In the genomic region with DNA sequence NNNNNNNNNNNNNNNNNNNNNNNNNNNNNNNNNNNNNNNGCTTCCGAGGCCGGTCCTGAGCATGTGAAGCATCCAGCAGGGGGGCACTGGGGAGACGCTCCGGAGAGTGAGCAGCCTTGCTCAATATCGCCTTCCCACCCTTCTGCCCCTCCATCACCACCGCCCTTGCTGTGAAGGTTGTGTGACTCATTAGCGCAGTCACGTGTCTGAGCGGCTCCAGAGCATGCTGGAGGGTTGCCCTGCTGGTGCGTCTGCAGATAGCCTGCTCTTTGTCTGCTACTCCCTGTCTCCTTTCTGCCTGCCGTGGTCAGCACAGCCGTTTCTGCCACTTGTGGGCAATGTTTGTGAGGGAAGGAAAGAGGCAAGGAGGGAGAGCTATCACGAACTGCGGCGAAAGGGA, we compare ENCODE assay signal across 8 mouse cellular contexts. TPM values are rescaled to one million over a fixed set of nuclear protein-coding genes. Genes with fewer than 3 reads are reported as not detected.
DNase-seq lines count a peak whose midpoint lies in the region; ATAC-seq and TF ChIP-seq lines count a peak whose summit lies in the region.

No protein-coding gene starts in this region.

- no peak overlapping the region for H3K27ac ChIP-seq in bone marrow macrophage, adult 2 months (ENCODE audit: insufficient read depth, low read depth, low read length)
- no peak overlapping the region for H3K27ac ChIP-seq in embryonic facial prominence, embryonic 15.5 days (replicated peaks)
- H3K27ac ChIP-seq in heart, embryonic 12.5 days (ENCODE audit: poor library complexity, severe bottlenecking) = peak overlapping the region; percentile 81
- 0 out of 2 replicates have a peak overlapping the region, but pooled peaks have one; percentile 3 for H3K27ac ChIP-seq in kidney, embryonic 16.5 days (ENCODE audit: low read length)

- peak; percentile 59 for DNase-seq in A20 (ENCODE audit: low read depth, low spot score)
- DNase-seq in liver = peak; percentile 86
- DNase-seq in monocyte, adult 2 months (ENCODE audit: low read depth in 1 of 2, low spot score in 2 of 2) = peak; percentile 73 to 81
- DNase-seq in spleen, postnatal 14 days (ENCODE audit: low spot score in 2 of 2) = peak; percentile 14 to 43

- no peak for TF ChIP-seq CTCF in bone marrow macrophage, adult 2 months (IDR thresholded peaks at IDR 0.05; ENCODE audit: low read depth, low read length)

- peak overlapping the region; percentile 21; the same call in 1 of the 2 replicates for H3K9ac ChIP-seq in embryonic facial prominence, embryonic 15.5 days
- peak overlapping the region; percentile 57; the same call in 1 of the 2 replicates for H3K9ac ChIP-seq in heart, embryonic 12.5 days
- peak overlapping the region; percentile 69 for H3K9ac ChIP-seq in kidney, embryonic 16.5 days (replicated peaks; ENCODE audit: low read length)

- peak overlapping the region; percentile 16 for H3K4me3 ChIP-seq in bone marrow macrophage, adult 2 months (ENCODE audit: insufficient read depth, low read length)
- peak overlapping the region; percentile 41 for H3K4me3 ChIP-seq in embryonic facial prominence, embryonic 15.5 days (replicated peaks)
- peak overlapping the region; percentile 29 for H3K4me3 ChIP-seq in heart, embryonic 12.5 days
- peak overlapping the region; percentile 40 for H3K4me3 ChIP-seq in kidney, embryonic 16.5 days (ENCODE audit: low read length)

- H3K4me2 ChIP-seq in embryonic facial prominence, embryonic 15.5 days (replicated peaks) = peak overlapping the region; percentile 76
- H3K4me2 ChIP-seq in heart, embryonic 12.5 days = peak overlapping the region; percentile 67
- peak overlapping the region; percentile 73 for H3K4me2 ChIP-seq in kidney, embryonic 16.5 days (replicated peaks; ENCODE audit: low read depth, low read length)

- ATAC-seq in embryonic facial prominence, embryonic 15.5 days (ENCODE audit: insufficient number of reproducible peaks, low FRiP score, low TSS enrichment, low read depth) = peak; percentile 85
- ATAC-seq in heart, embryonic 12.5 days (ENCODE audit: insufficient number of reproducible peaks, low FRiP score) = peak; percentile 93
- peak; percentile 92 for ATAC-seq in kidney, embryonic 16.5 days (ENCODE audit: low FRiP score, low TSS enrichment)

- no peaks in the 10 kb centered on the region for H3K27me3 ChIP-seq in embryonic facial prominence, embryonic 15.5 days
- H3K27me3 ChIP-seq in heart, embryonic 12.5 days (replicated peaks) = no peaks in the 10 kb centered on the region
- H3K27me3 ChIP-seq in kidney, embryonic 16.5 days (ENCODE audit: insufficient read depth, low read length) = no peaks in the 10 kb centered on the region

- under 1% methylated on average over 14 of the region's 15 CpGs for WGBS in embryonic facial prominence, embryonic 15.5 days
- under 1% methylated on average over 13 of the region's 15 CpGs for WGBS in heart, embryonic 12.5 days
- WGBS in kidney, embryonic 16.5 days = under 1% methylated on average over 13 of the region's 15 CpGs

- no peaks in the 10 kb centered on the region for H3K9me3 ChIP-seq in embryonic facial prominence, embryonic 15.5 days (replicated peaks)
- H3K9me3 ChIP-seq in heart, embryonic 12.5 days (replicated peaks) = no peaks in the 10 kb centered on the region
- no peaks in the 10 kb centered on the region for H3K9me3 ChIP-seq in kidney, embryonic 16.5 days (ENCODE audit: low read length)

- TF ChIP-seq POLR2A in bone marrow macrophage, adult 2 months (IDR thresholded peaks at IDR 0.05; ENCODE audit: borderline replicate concordance, low read depth, low read length) = no peak

- H3K36me3 ChIP-seq in embryonic facial prominence, embryonic 15.5 days = no peaks in the 10 kb centered on the region
- no peaks in the 10 kb centered on the region for H3K36me3 ChIP-seq in heart, embryonic 12.5 days
- no peaks in the 10 kb centered on the region for H3K36me3 ChIP-seq in kidney, embryonic 16.5 days (ENCODE audit: insufficient read depth, low read length)

- H3K4me1 ChIP-seq in bone marrow macrophage, adult 2 months (ENCODE audit: control insufficient read depth, insufficient read depth, low read length) = peaks cover 7% of the 10 kb centered on the region
- H3K4me1 ChIP-seq in embryonic facial prominence, embryonic 15.5 days = peaks cover 9% of the 10 kb centered on the region
- peaks cover 18% of the 10 kb centered on the region for H3K4me1 ChIP-seq in heart, embryonic 12.5 days (replicated peaks)
- peaks cover 13% of the 10 kb centered on the region for H3K4me1 ChIP-seq in kidney, embryonic 16.5 days (ENCODE audit: insufficient read depth, low read length)

RNA-seq across cellular contexts. Expression of gene Tlr5, which starts 28.4 kb away (rescaled TPM):
- polyA plus RNA-seq in bone marrow macrophage, adult 2 months (2012; ENCODE audit: insufficient read depth, insufficient read length, missing spikeins) = 2.3 and 2.7 TPM in 2 replicates
- 1.4 and 1.8 TPM in 2 replicates for polyA plus RNA-seq in embryonic facial prominence, embryonic 15.5 days (2015; fragmentation: Nextera tagmentation; extraction: Ambion mirVana)
- 4.2 and 5.4 TPM in 2 replicates for polyA plus RNA-seq in heart, embryonic 12.5 days (2016; fragmentation: Nextera tagmentation; extraction: Ambion mirVana)
- 1.00 and 1.0 TPM in 2 replicates for polyA plus RNA-seq in kidney, embryonic 16.5 days (2015; fragmentation: Nextera tagmentation; extraction: Ambion mirVana)

Comparison
In these comparisons a context has a peak if more than half of its experiments do, and no peak if none do; other contexts are left out.
1. DNase-seq: peak in every context shown above with its lines; median percentile 86 in liver; 77 in monocyte, adult 2 months; 59 in A20; 28 in spleen, postnatal 14 days.
2. H3K27ac ChIP-seq: peak in heart, embryonic 12.5 days (single experiment) and kidney, embryonic 16.5 days (single experiment); none in bone marrow macrophage, adult 2 months (single experiment) and embryonic facial prominence, embryonic 15.5 days (single experiment).
3. Peak in every context shown above with its lines, with median percentiles within 50 percentile points of each other: H3K4me3 ChIP-seq, ATAC-seq, H3K4me2 ChIP-seq and H3K9ac ChIP-seq.